Mouse (Mus musculus) embryo, embryonic 9.5 days (tissue): Measurements from ENCODE around the gene Klhl8.

Source experiments
- DNase-seq: peaks from one replicate; pipeline ENCODE4 v3.0.0-alpha.2; 2017; ENCODE audit errors: extremely low spot score

Gene Klhl8

GRCm38 (mm10) chr5:103846609-103847008 is 64.5 kb downstream of the Klhl8 start:
- no peak for DNase-seq

- DNase-seq = no peak
Measured at GRCm38 (mm10) chr5:103846154-103846551, 64.9 kb downstream of the Klhl8 start.

- DNase-seq = no peak
Measured at GRCm38 (mm10) chr5:103845418-103846153, 65.5 kb downstream of the Klhl8 start.

GRCm38 (mm10) chr5:103843938-103844337 is 67.1 kb downstream of the Klhl8 start:
- peak; percentile 40 for DNase-seq

GRCm38 (mm10) chr5:103839265-103839626 is 71.8 kb downstream of the Klhl8 start:
- DNase-seq = no peak

- no peak for DNase-seq
Measured at GRCm38 (mm10) chr5:103838550-103839264, 72.4 kb downstream of the Klhl8 start.

GRCm38 (mm10) chr5:103836148-103836784 is 74.8 kb downstream of the Klhl8 start:
- DNase-seq = no peak

- no peak for DNase-seq
Measured at GRCm38 (mm10) chr5:103835471-103836147, 75.5 kb downstream of the Klhl8 start.

GRCm38 (mm10) chr5:103830886-103831285 is 80.2 kb downstream of the Klhl8 start:
- DNase-seq = no peak

GRCm38 (mm10) chr5:103829158-103829557 is 81.9 kb downstream of the Klhl8 start:
- DNase-seq = no peak

GRCm38 (mm10) chr5:103828729-103829128 is 82.3 kb downstream of the Klhl8 start:
- no peak for DNase-seq

GRCm38 (mm10) chr5:103828304-103828703 is 82.8 kb downstream of the Klhl8 start:
- DNase-seq = no peak

GRCm38 (mm10) chr5:103822949-103823348 is 88.1 kb downstream of the Klhl8 start:
- DNase-seq = no peak

- no peak for DNase-seq
Measured at GRCm38 (mm10) chr5:103821500-103822298, 89.4 kb downstream of the Klhl8 start.

GRCm38 (mm10) chr5:103821062-103821461 is 90.0 kb downstream of the Klhl8 start:
- DNase-seq = no peak

- DNase-seq = no peak
Measured at GRCm38 (mm10) chr5:103819674-103820073, 91.4 kb downstream of the Klhl8 start.

GRCm38 (mm10) chr5:103818602-103819001 is 92.5 kb downstream of the Klhl8 start:
- no peak for DNase-seq

GRCm38 (mm10) chr5:103817754-103818153 is 93.3 kb downstream of the Klhl8 start:
- DNase-seq = peak; percentile 83

GRCm38 (mm10) chr5:103816718-103817117 is 94.3 kb downstream of the Klhl8 start:
- no peak for DNase-seq

GRCm38 (mm10) chr5:103815249-103815617 is 95.8 kb downstream of the Klhl8 start:
- DNase-seq = no peak

- DNase-seq = no peak
Measured at GRCm38 (mm10) chr5:103814551-103815248, 96.4 kb downstream of the Klhl8 start.
